Mouse (Mus musculus) midbrain, postnatal 0 days (tissue): ENCODE results near the gene Prelid3b. TPM values are rescaled to one million over a fixed set of nuclear protein-coding genes. Genes with fewer than 3 reads are reported as not detected.

Experiments used
- ATAC-seq: fragments of 200-750 bp; cut with Nextera tagmentation; 2 replicates; pipeline ENCODE4 v1.8.0; 2017; ENCODE audit warnings: moderate number of reproducible peaks, mild to moderate bottlenecking, moderate TSS enrichment, moderate library complexity; ENCODE audit not compliant: low FRiP score
- DNase-seq: peaks from one replicate; pipeline ENCODE4 v3.0.0-alpha.2; 2015; ENCODE audit warnings: low spot score
- H3K27ac ChIP-seq: fragments of 300-500 bp; sonication (generic); 2 replicates; pipeline ENCODE4 v1.5.1; 2014; ENCODE audit warnings: low read depth, mild to moderate bottlenecking, low read length, mixed read lengths
- H3K27me3 ChIP-seq: fragments of 300-500 bp; sonication (generic); 2 replicates; pipeline ENCODE4 v1.6.1; 2014; ENCODE audit warnings: low read length, control low read depth, mixed read lengths; ENCODE audit not compliant: insufficient read depth
- H3K36me3 ChIP-seq: fragments of 300-500 bp; sonication (generic); 2 replicates; pipeline ENCODE4 v1.6.1; 2014; ENCODE audit warnings: low read length, control low read depth, mixed read lengths; ENCODE audit not compliant: insufficient read depth
- H3K4me1 ChIP-seq: fragments of 300-500 bp; sonication (generic); 2 replicates; pipeline ENCODE4 v1.6.1; 2014; ENCODE audit warnings: mild to moderate bottlenecking, control low read depth, antibody characterized with exemption, low read length, mixed read lengths; ENCODE audit not compliant: insufficient read depth
- H3K4me2 ChIP-seq: fragments of 300-500 bp; sonication (generic); 2 replicates; pipeline ENCODE4 v1.6.1; 2014; ENCODE audit warnings: low read depth, mild to moderate bottlenecking, low read length, mixed read lengths; ENCODE audit not compliant: poor library complexity, severe bottlenecking
- H3K4me3 ChIP-seq: fragments of 300-500 bp; sonication (generic); 2 replicates; pipeline ENCODE4 v1.5.1; 2014; ENCODE audit warnings: low read depth, mild to moderate bottlenecking, low read length, moderate library complexity
- H3K9ac ChIP-seq: fragments of 300-500 bp; sonication (generic); replicated peaks from 2 replicates; pipeline ENCODE4 v1.6.1; 2014; ENCODE audit warnings: mild to moderate bottlenecking, low read length, moderate library complexity, mixed read lengths; ENCODE audit not compliant: poor library complexity, severe bottlenecking
- H3K9me3 ChIP-seq: fragments of 300-500 bp; sonication (generic); 2 replicates; pipeline ENCODE4 v1.6.1; 2016; ENCODE audit warnings: low read length, control low read depth
- CTCF ChIP-seq: IDR thresholded peaks from 2 replicates; pipeline ENCODE4 v1.5.1; 2016; ENCODE audit warnings: antibody characterized with exemption, mild to moderate bottlenecking
- WGBS: fragments of 180-500 bp; shearing (Covaris S2); extraction: QIAGEN DNeasy Blood & Tissue Kit; methylation state at CpG from one replicate; pipeline ENCODE4 v1.1.7; 2014; 5-methylcytosine and 5-hydroxymethylcytosine counted together
- polyA plus RNA-seq: library from polyadenylated mRNA; unstranded; fragments of >200 nt; fragmentation: Nextera tagmentation; extraction: Ambion mirVana; gene quantifications from 2 replicates; pipeline ENCODE4 v1.2.1, GENCODE M21; 2015
- total RNA-seq: library from RNA; depleted of rRNA; stranded (reverse); fragments of >200 nt; gene quantifications from 2 replicates; pipeline ENCODE4 v1.2.3, GENCODE M21; 2014

Prelid3b gene
- total and polyA plus RNA-seq, 2 experiments from 2014 or later, result 63.4 to 93.5 TPM

DNA sequence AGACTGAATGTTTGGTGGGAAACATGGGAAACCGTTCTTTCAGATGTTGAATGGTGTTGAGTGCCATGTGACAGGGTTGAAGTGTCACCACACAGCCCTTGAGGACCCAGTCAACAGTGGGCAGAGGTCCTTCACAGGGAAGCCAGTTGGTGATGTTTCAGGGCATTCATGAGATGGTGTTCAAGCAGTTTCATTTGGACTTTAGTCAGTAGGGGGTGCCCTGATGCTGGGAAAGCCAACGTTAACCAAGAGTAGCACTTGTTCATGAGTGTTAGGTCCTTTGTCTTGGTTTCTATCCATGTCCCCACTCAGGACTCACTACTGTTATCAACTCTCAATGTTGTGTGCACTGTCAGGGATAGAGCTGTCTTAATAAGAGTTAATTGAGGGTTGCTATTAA lies 20.0 kb upstream of the Prelid3b start:
- Histone ChIP-seq H3K9me3 (no peaks in the 10 kb centered on the region), H3K4me1 (no peaks in the 10 kb centered on the region), H3K9ac (no peak overlapping the region), H3K27ac (no peak overlapping the region), H3K4me3 (no peak overlapping the region), H3K27me3 (no peaks in the 10 kb centered on the region), H3K36me3 (no peaks in the 10 kb centered on the region), H3K4me2 (no peak overlapping the region)
- no peak for ATAC-seq
- no peak for TF ChIP-seq CTCF
- WGBS, result 72% methylated on average over 2 of the region's 2 CpGs
- no peak for DNase-seq

DNA sequence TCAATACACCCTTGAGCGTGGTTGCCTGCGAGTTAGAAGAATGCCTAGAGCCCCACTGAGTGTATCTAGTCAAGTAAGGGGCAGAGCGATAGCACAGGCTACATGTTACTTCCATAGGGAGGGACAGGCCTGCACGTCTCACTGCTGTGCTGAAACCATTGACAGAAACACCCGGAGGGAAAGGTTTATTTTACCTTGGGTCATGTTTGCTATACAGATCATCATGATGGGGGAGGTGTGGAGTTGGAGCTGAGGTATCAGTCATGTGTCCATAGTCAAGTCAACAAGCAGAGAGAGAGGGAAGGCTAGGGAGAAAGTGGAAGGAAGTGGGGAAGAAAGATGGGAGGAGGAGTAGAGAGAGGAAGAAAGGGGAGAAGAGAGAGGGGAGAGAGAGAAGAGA lies 14.1 kb upstream of the Prelid3b start:
- Histone ChIP-seq H3K4me3 (no peak overlapping the region), H3K4me2 (no peak overlapping the region), H3K4me1 (no peaks in the 10 kb centered on the region), H3K27me3 (no peaks in the 10 kb centered on the region), H3K36me3 (no peaks in the 10 kb centered on the region), H3K9ac (no peak overlapping the region), H3K27ac (no peak overlapping the region), H3K9me3 (no peaks in the 10 kb centered on the region)
- TF ChIP-seq CTCF, result no peak
- no peak for ATAC-seq
- 89% methylated on average over 5 of the region's 5 CpGs for WGBS
- no peak for DNase-seq

DNA sequence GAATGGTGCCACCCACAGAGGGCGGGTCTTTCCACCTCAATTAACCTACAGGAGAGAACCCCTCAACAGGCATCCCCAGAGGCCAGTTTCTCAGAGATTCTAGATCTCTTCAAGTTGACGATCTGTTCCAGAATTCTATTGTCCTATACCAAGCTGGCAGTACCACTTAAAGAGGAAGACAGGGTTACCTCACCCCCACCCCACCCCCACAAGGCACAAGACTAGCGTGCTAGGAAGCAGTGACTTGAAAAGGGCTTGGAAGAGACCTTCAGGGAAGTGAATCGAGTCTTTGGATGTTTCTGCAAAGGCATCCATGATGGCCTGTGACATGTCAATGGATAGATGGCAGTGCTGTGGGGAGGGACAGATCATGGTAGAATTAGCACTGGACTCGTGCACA lies 5.9 kb upstream of the Prelid3b start:
- Histone ChIP-seq H3K9me3 (no peaks in the 10 kb centered on the region), H3K9ac (no peak overlapping the region), H3K4me3 (no peak overlapping the region), H3K36me3 (no peaks in the 10 kb centered on the region), H3K4me2 (no peak overlapping the region), H3K27ac (no peak overlapping the region), H3K27me3 (no peaks in the 10 kb centered on the region), H3K4me1 (no peaks in the 10 kb centered on the region)
- ATAC-seq (no peak), DNase-seq (no peak)
- 79% methylated on average over 5 of the region's 5 CpGs for WGBS
- no peak for TF ChIP-seq CTCF

DNA sequence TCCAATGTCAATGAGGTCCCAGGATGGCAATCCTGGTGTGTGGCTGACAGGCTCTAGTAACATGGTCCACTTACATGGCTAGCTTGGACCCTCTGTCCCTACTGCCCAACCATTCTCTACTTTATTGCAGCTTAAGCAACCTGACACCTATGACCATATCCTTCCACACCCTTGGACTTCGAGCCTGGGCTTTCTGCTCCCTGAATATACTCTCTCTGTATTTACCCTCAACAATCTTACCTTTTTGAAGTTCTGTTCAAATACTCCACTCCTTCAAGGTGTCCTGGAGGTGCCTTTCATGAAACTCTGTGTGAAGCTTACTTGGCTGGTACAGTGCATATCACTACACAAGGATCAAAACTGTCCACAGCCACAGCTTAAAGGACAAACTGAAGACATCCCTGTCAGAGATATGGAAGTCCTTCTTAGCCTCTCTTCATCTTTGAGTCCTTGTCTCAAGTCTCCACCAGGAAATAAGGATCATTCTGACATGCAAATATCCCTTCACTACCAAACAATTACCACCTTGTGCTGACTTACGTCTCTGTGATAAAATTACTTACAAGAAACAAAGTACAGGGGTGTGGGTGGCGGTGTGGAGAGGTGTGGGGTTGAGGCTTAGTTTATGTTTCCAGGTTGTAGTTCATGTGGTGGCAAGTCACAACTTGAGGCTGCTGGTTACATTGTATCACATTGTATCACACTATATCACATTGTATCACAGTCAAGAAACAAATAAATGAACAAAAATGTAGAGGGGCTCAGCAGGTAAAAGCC lies 4.8 kb upstream of the Prelid3b start:
- Histone ChIP-seq H3K27ac (no peak overlapping the region), H3K4me1 (no peaks in the 10 kb centered on the region; the same call in 1 of the 2 replicates), H3K36me3 (no peaks in the 10 kb centered on the region), H3K4me2 (no peak overlapping the region), H3K9ac (no peak overlapping the region), H3K9me3 (no peaks in the 10 kb centered on the region), H3K4me3 (no peak overlapping the region), H3K27me3 (no peaks in the 10 kb centered on the region)
- DNase-seq (no peak), ATAC-seq (no peak)
- no peak for TF ChIP-seq CTCF
- 81% methylated on average over 3 of the region's 3 CpGs for WGBS

DNA sequence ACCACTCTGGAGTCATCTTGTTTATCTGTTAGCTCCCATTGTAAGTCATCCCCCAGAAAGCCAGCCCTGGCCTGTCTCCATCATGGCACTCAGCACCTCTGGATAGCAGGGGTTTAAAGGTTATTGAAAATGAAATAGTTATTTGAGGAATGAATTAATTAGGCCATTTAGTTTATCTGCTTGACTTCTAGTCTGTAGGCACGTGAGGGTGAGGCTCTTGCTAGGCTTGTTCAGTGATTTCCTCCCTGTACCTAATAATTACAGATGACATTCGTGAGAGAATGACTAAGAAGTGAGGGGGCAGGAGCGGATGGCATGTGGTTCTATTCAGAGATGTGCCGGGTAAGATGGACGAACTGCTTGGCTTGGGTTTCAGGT lies 658 bp upstream of the Prelid3b start:
- Histone ChIP-seq H3K4me1 (no peaks in the 10 kb centered on the region; the same call in 1 of the 2 replicates), H3K9ac (peak overlapping the region; percentile 24; the same call in 1 of the 2 replicates), H3K36me3 (0 out of 2 replicates have a peak, but pooled peaks cover 2% of the 10 kb centered on the region), H3K27ac (no peak overlapping the region), H3K9me3 (no peaks in the 10 kb centered on the region), H3K27me3 (no peaks in the 10 kb centered on the region), H3K4me3 (peak overlapping the region; percentile 69), H3K4me2 (peak overlapping the region; percentile 57)
- ATAC-seq (no peak), DNase-seq (no peak)
- no peak for TF ChIP-seq CTCF
- WGBS, result 86% methylated on average over 5 of the region's 5 CpGs

DNA sequence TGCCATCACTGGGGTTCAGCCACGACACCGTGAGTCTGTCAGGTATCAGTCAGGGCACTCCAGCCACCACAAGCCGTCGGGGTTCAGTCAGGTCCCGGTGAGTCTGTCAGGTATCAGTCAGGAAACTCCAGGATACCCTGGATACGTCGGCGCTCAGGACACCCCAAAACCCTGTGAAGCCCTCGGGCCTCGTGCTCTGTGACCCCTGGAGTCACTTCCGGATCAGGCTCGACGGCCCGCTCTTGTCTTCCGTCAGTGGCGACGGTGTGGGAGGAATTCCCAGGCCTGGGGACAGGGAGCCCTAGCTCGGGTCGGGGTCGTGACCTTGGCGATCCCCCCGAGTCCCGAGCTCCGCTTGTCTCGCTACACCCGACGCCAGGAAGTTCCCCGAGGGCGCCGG lies 474 bp downstream of the Prelid3b start:
- no peak for TF ChIP-seq CTCF
- H3K36me3 ChIP-seq, result 0 out of 2 replicates have a peak, but pooled peaks cover 4% of the 10 kb centered on the region
- no peak for DNase-seq
- H3K9me3 ChIP-seq, result no peaks in the 10 kb centered on the region
- H3K4me3 ChIP-seq, result peak overlapping the region; percentile 69
- H3K4me1 ChIP-seq, result no peaks in the 10 kb centered on the region; the same call in 1 of the 2 replicates
- peak overlapping the region; percentile 57 for H3K4me2 ChIP-seq
- no peaks in the 10 kb centered on the region for H3K27me3 ChIP-seq
- ATAC-seq, result peak; percentile 56
- WGBS, result 8% methylated on average over 30 of the region's 30 CpGs
- no peak overlapping the region for H3K27ac ChIP-seq
- H3K9ac ChIP-seq, result peak overlapping the region; percentile 59
